Mouse (Mus musculus) MEL (cell line): ENCODE measurements at regions not wholly inside any gene's neighbourhood (a gene's known extent, or its start where the extent isn't known, plus 50 kb on each side); places are given as distances from the start of the nearest gene placed in this dataset.

ENCODE experiments used
- DNase-seq: peaks from one replicate; pipeline ENCODE4 v3.0.0; 2011; ENCODE audit warnings: low read depth, low spot score
- H3K27ac ChIP-seq: 2 replicates; pipeline ENCODE4 v1.5.1; 2012; ENCODE audit warnings: low read depth, mild to moderate bottlenecking, control low read depth, low read length, moderate library complexity; ENCODE audit not compliant: control insufficient read depth
- H3K27me3 ChIP-seq, 2 experiments: fragments of 150-350 bp in 1 of 2; sonication (generic) in 1 of 2; 2 replicates each; pipeline ENCODE4 v1.6.1; 2012; ENCODE audit warnings: low read length in 2 of 2, mild to moderate bottlenecking in 2 of 2, improper control_type of control experiment in 1 of 2, moderate library complexity in 1 of 2; ENCODE audit not compliant: insufficient read depth in 2 of 2, control insufficient read depth in 1 of 2
- H3K36me3 ChIP-seq, 2 experiments: 2 replicates each; pipeline ENCODE4 v1.6.1; 2012 to 2014; ENCODE audit warnings: low read length in 2 of 2, improper control_type of control experiment in 1 of 2, inconsistent platforms in 1 of 2, mild to moderate bottlenecking in 1 of 2; ENCODE audit not compliant: insufficient read depth in 2 of 2, control insufficient read depth in 1 of 2
- H3K4me1 ChIP-seq, 2 experiments: fragments of 150-350 bp in 1 of 2; sonication (generic) in 1 of 2; 2 replicates each; pipeline ENCODE4 v1.6.1; 2012; ENCODE audit warnings: low read length in 2 of 2, improper control_type of control experiment in 1 of 2, mild to moderate bottlenecking in 1 of 2; ENCODE audit not compliant: insufficient read depth in 2 of 2, control insufficient read depth in 1 of 2
- H3K4me3 ChIP-seq, 2 experiments: fragments of 150-350 bp in 1 of 2; sonication (generic) in 1 of 2; 2 replicates each; pipeline ENCODE4 v1.5.1; 2012; ENCODE audit warnings: low read depth in 2 of 2, low read length in 2 of 2, mild to moderate bottlenecking in 2 of 2, moderate library complexity in 2 of 2, control low read depth in 1 of 2, improper control_type of control experiment in 1 of 2; ENCODE audit not compliant: control insufficient read depth in 1 of 2, insufficient read depth in 1 of 2
- H3K79me2 ChIP-seq: 2 replicates; pipeline ENCODE4 v1.6.1; 2012; ENCODE audit warnings: mild to moderate bottlenecking, low read length, moderate library complexity; ENCODE audit not compliant: control insufficient read depth, poor library complexity, insufficient read depth
- H3K9ac ChIP-seq: 2 replicates; pipeline ENCODE4 v1.6.1; 2012; ENCODE audit warnings: low read depth, mild to moderate bottlenecking, control low read depth, low read length, moderate library complexity; ENCODE audit not compliant: control insufficient read depth, poor library complexity, severe bottlenecking
- H3K9me3 ChIP-seq: fragments of 150-350 bp; sonication (generic); replicated peaks from 2 replicates; pipeline ENCODE4 v1.6.1; 2012; ENCODE audit warnings: mild to moderate bottlenecking, low read length, improper control_type of control experiment, moderate library complexity; ENCODE audit not compliant: insufficient read depth
- BHLHE40 ChIP-seq: IDR thresholded peaks from 2 replicates; pipeline ENCODE4 v1.6.1; 2012; ENCODE audit warnings: low read depth, mild to moderate bottlenecking, inconsistent platforms, low read length, improper control_type of control experiment, borderline replicate concordance
- CHD1 ChIP-seq: IDR thresholded peaks from 2 replicates; pipeline ENCODE4 v1.6.1; 2012; ENCODE audit warnings: low read depth, mild to moderate bottlenecking, inconsistent platforms, low read length, improper control_type of control experiment
- CHD2 ChIP-seq: IDR thresholded peaks from 2 replicates; pipeline ENCODE4 v1.6.1; 2011; ENCODE audit warnings: low read length, improper control_type of control experiment
- ELF1 ChIP-seq: IDR thresholded peaks from 2 replicates; pipeline ENCODE4 v1.6.1; 2014; ENCODE audit warnings: low read depth, mild to moderate bottlenecking, inconsistent platforms, low read length, improper control_type of control experiment, moderate library complexity
- ETS1 ChIP-seq: IDR thresholded peaks from 2 replicates; pipeline ENCODE4 v1.6.1; 2012; ENCODE audit warnings: low read depth, mild to moderate bottlenecking, inconsistent platforms, low read length, improper control_type of control experiment, moderate library complexity
- GATA1 ChIP-seq: IDR thresholded peaks from 2 replicates; pipeline ENCODE4 v1.6.1; 2011; ENCODE audit warnings: low read depth, low read length, improper control_type of control experiment
- HCFC1 ChIP-seq: IDR thresholded peaks from 2 replicates; pipeline ENCODE4 v1.6.1; 2012; ENCODE audit warnings: low read depth, mild to moderate bottlenecking, inconsistent platforms, low read length, improper control_type of control experiment, moderate library complexity
- JUND ChIP-seq: IDR thresholded peaks from 2 replicates; pipeline ENCODE4 v1.6.1; 2011; ENCODE audit warnings: low read depth, mild to moderate bottlenecking, improper control_type of control experiment, low read length
- KAT2A ChIP-seq: conservative IDR thresholded peaks from 2 replicates; pipeline ENCODE4 v1.6.1; 2012; ENCODE audit warnings: low read depth, low read length, improper control_type of control experiment, inconsistent platforms
- MAFK ChIP-seq: IDR thresholded peaks from 2 replicates; pipeline ENCODE4 v1.6.1; 2011; ENCODE audit warnings: low read depth, mild to moderate bottlenecking, low read length, improper control_type of control experiment, borderline replicate concordance
- MEF2A ChIP-seq: IDR thresholded peaks from 2 replicates; pipeline ENCODE4 v1.6.1; 2014; ENCODE audit warnings: low read depth, mild to moderate bottlenecking, inconsistent platforms, low read length, improper control_type of control experiment; ENCODE audit not compliant: poor library complexity, insufficient replicate concordance, severe bottlenecking; ENCODE audit errors: extremely low read depth
- MYB ChIP-seq: IDR thresholded peaks from 2 replicates; pipeline ENCODE4 v1.6.1; 2011; ENCODE audit warnings: mild to moderate bottlenecking, low read depth, low read length, improper control_type of control experiment
- NRF1 ChIP-seq: IDR thresholded peaks from 2 replicates; pipeline ENCODE4 v1.6.1; 2014; ENCODE audit warnings: low read depth, mild to moderate bottlenecking, inconsistent platforms, low read length, improper control_type of control experiment, moderate library complexity; ENCODE audit not compliant: poor library complexity, insufficient read depth, severe bottlenecking
- POLR2A ChIP-seq, 2 experiments: IDR thresholded peaks; 2 replicates each; pipeline ENCODE4 v1.6.1; 2011 to 2012; ENCODE audit warnings: low read length in 2 of 2, mild to moderate bottlenecking in 2 of 2, control low read depth in 1 of 2, improper control_type of control experiment in 1 of 2, low read depth in 1 of 2, moderate library complexity in 1 of 2; ENCODE audit not compliant: control insufficient read depth in 1 of 2, insufficient read depth in 1 of 2, poor library complexity in 1 of 2
- POLR2AphosphoS2 ChIP-seq: IDR thresholded peaks from 2 replicates; pipeline ENCODE4 v1.6.1; 2011; ENCODE audit warnings: low read length, improper control_type of control experiment
- POLR2AphosphoS5 ChIP-seq: IDR thresholded peaks from 2 replicates; pipeline ENCODE4 v1.6.1; 2012; ENCODE audit warnings: low read depth, borderline replicate concordance, mild to moderate bottlenecking, inconsistent platforms, low read length, moderate library complexity, mixed read lengths
- RAD21 ChIP-seq: IDR thresholded peaks from 2 replicates; pipeline ENCODE4 v1.6.1; 2011; ENCODE audit warnings: mild to moderate bottlenecking, low read depth, low read length, improper control_type of control experiment
- SIN3A ChIP-seq: IDR thresholded peaks from 2 replicates; pipeline ENCODE4 v1.6.1; 2012; ENCODE audit warnings: low read length, improper control_type of control experiment, inconsistent platforms
- TAL1 ChIP-seq: IDR thresholded peaks from 2 replicates; pipeline ENCODE4 v1.6.1; 2012; ENCODE audit warnings: mild to moderate bottlenecking, inconsistent platforms, low read length, moderate library complexity, mixed read lengths
- TBP ChIP-seq: IDR thresholded peaks from 2 replicates; pipeline ENCODE4 v1.8.0; 2011; ENCODE audit warnings: low read depth, low read length, improper control_type of control experiment
- TCF12 ChIP-seq: IDR thresholded peaks from 2 replicates; pipeline ENCODE4 v1.6.1; 2014; ENCODE audit warnings: low read depth, mild to moderate bottlenecking, inconsistent platforms, low read length, improper control_type of control experiment, moderate library complexity
- UBTF ChIP-seq: IDR thresholded peaks from 2 replicates; pipeline ENCODE4 v1.6.1; 2012; ENCODE audit warnings: low read depth, mild to moderate bottlenecking, inconsistent platforms, low read length, improper control_type of control experiment, moderate library complexity, borderline replicate concordance; ENCODE audit not compliant: insufficient read depth
- USF1 ChIP-seq: IDR thresholded peaks from 2 replicates; pipeline ENCODE4 v1.6.1; 2014; ENCODE audit warnings: low read depth, mild to moderate bottlenecking, inconsistent platforms, low read length, improper control_type of control experiment, moderate library complexity
- USF2 ChIP-seq, 2 experiments: IDR thresholded peaks; 2 replicates each; pipeline ENCODE4 v1.6.1; 2011 to 2012; ENCODE audit warnings: improper control_type of control experiment in 2 of 2, low read length in 2 of 2, borderline replicate concordance in 1 of 2, inconsistent platforms in 1 of 2, low read depth in 1 of 2, mild to moderate bottlenecking in 1 of 2; ENCODE audit not compliant: insufficient read depth in 1 of 2
- ZC3H11A ChIP-seq: IDR thresholded peaks from 2 replicates; pipeline ENCODE4 v1.6.1; 2012; ENCODE audit warnings: low read depth, mild to moderate bottlenecking, inconsistent platforms, low read length, improper control_type of control experiment
- ZKSCAN1 ChIP-seq: IDR thresholded peaks from 2 replicates; pipeline ENCODE4 v1.6.1; 2012; ENCODE audit warnings: low read depth, mild to moderate bottlenecking, inconsistent platforms, low read length, improper control_type of control experiment, moderate library complexity

- Histone ChIP-seq H3K27ac (no peak overlapping the region), H3K4me1 (no peaks in the 10 kb centered on the region), H3K4me3 (no peak overlapping the region), H3K36me3 (no peaks in the 10 kb centered on the region), H3K27me3 (no peaks in the 10 kb centered on the region), H3K79me2 (no peaks in the 10 kb centered on the region), H3K9me3 (no peaks in the 10 kb centered on the region), H3K9ac (no peak overlapping the region)
- DNase-seq, result no peak
- TF ChIP-seq SIN3A (no peak), TCF12 (no peak), POLR2AphosphoS5 (no peak), UBTF (no peak), MAFK (no peak), MEF2A (no peak), HCFC1 (no peak), ELF1 (no peak), POLR2AphosphoS2 (no peak), TAL1 (no peak), CHD1 (no peak), TBP (no peak), JUND (no peak), MYB (no peak)
These were observed 195.8 kb downstream of the Olfr1505 start for GRCm38 (mm10) chr19:14109091-14109490.

- Histone ChIP-seq H3K79me2 (no peaks in the 10 kb centered on the region), H3K36me3 (no peaks in the 10 kb centered on the region), H3K27me3 (no peaks in the 10 kb centered on the region), H3K9ac (no peak overlapping the region), H3K4me1 (no peaks in the 10 kb centered on the region), H3K9me3 (no peaks in the 10 kb centered on the region), H3K27ac (no peak overlapping the region), H3K4me3 (no peak overlapping the region)
- no peak for DNase-seq
- TF ChIP-seq ZKSCAN1, result no peak
- TF ChIP-seq USF2 (IDR thresholded peaks at IDR 0.05; ENCODE audit: borderline replicate concordance in 1 of 2, insufficient read depth in 1 of 2, low read depth in 1 of 2, low read length in 2 of 2), result no peak
- no peak for TF ChIP-seq BHLHE40
- TF ChIP-seq KAT2A, result no peak
- no peak for TF ChIP-seq CHD2
- no peak for TF ChIP-seq ETS1
- TF ChIP-seq NRF1, result no peak
- no peak for TF ChIP-seq CHD1
- no peak for TF ChIP-seq ZC3H11A
- TF ChIP-seq GATA1, result no peak
- no peak for TF ChIP-seq POLR2A (IDR thresholded peaks at IDR 0.05; ENCODE audit: control insufficient read depth in 1 of 2, insufficient read depth in 1 of 2, low read depth in 1 of 2, low read length in 2 of 2, poor library complexity in 1 of 2)
- no peak for TF ChIP-seq USF1
- TF ChIP-seq HCFC1, result no peak
- no peak for TF ChIP-seq MEF2A
- TF ChIP-seq SIN3A, result no peak
- no peak for TF ChIP-seq RAD21
These were observed 210.2 kb downstream of the Olfr1505 start for GRCm38 (mm10) chr19:14123348-14124113.
